Mouse (Mus musculus) layer of hippocampus, adult 2 months (tissue): ENCODE measurements around the gene Olfr291. TPM values are rescaled to one million over a fixed set of nuclear protein-coding genes. Genes with fewer than 3 reads are reported as not detected.
A peak's percentile ranks its signal among the peaks of the same experiment; 100 is the strongest.

ENCODE experiments used
- DNase-seq, 2 experiments: peaks; one replicate each; pipeline ENCODE4 v3.0.0; 2022; ENCODE audit warnings: low spot score in 2 of 2
- H3K27ac ChIP-seq: fragments of 200-600 bp; 2 replicates; pipeline ENCODE4 v1.8.1; 2022
- H3K4me3 ChIP-seq: fragments of 200-600 bp; 2 replicates; pipeline ENCODE4 v1.8.1; 2022; ENCODE audit warnings: mild to moderate bottlenecking
- CTCF ChIP-seq: fragments of 200-600 bp; conservative IDR thresholded peaks from 2 replicates; pipeline ENCODE4 v1.8.1; 2022; ENCODE audit warnings: antibody characterized with exemption, mild to moderate bottlenecking, moderate library complexity
- long read RNA-seq, 2 experiments: library from polyadenylated mRNA; stranded (forward); transcript quantifications; one replicate each; pipeline ENCODE4 v2.0.0; 2021; ENCODE audit warnings: borderline mapping rate in 2 of 2
- total RNA-seq, 2 experiments: library from RNA; stranded (reverse); gene quantifications; 2 replicates each; pipeline ENCODE4 v1.2.3; 2021

Olfr291 gene
- not detected for total RNA-seq
- long read RNA-seq, experiment 1, result 0 reads
- long read RNA-seq, experiment 2, result 0 reads

GRCm38 (mm10) chr7:84853253-84853652 is at the start of gene Olfr291:
Gene Olfr291, plus strand, starts transcription at chr7:84853553.
- DNase-seq, result no peak
- H3K27ac ChIP-seq, result no peak within 1 kb of the TSS
- H3K4me3 ChIP-seq, result no peak within 1 kb of the TSS
- no peak for TF ChIP-seq CTCF

- peak in 1 of 2 experiments; percentile 10 for DNase-seq
- H3K27ac ChIP-seq, result no peak overlapping the region
- peak; percentile 83 for TF ChIP-seq CTCF
- no peak overlapping the region for H3K4me3 ChIP-seq
These were observed 48.1 kb upstream of the Olfr291 start for GRCm38 (mm10) chr7:84805224-84805623.

- no peak for DNase-seq
- no peak overlapping the region for H3K27ac ChIP-seq
- no peak overlapping the region for H3K4me3 ChIP-seq
- no peak for TF ChIP-seq CTCF
These were observed 47.2 kb upstream of the Olfr291 start for GRCm38 (mm10) chr7:84806159-84806558.

- TF ChIP-seq CTCF, result peak; percentile 48
- H3K27ac ChIP-seq, result no peak overlapping the region
- DNase-seq, result no peak
- no peak overlapping the region for H3K4me3 ChIP-seq
These were observed 31.2 kb downstream of the Olfr291 start for GRCm38 (mm10) chr7:84884530-84884929.

Other genes with a start within 250 kb of the Olfr291 start
- gene Fah, start 246.8 kb upstream of the Olfr291 start, total RNA-seq, result 10 to 100 TPM; 20.7 to 21.0 TPM
- gene Zfand6, start 163.6 kb upstream of the Olfr291 start, total RNA-seq, result 10 to 100 TPM; 70.1 to 77.2 TPM
- not detected for gene Vmn2r65, start 110.6 kb downstream of the Olfr291 start, total RNA-seq
- not detected for gene Vmn2r66, start 158.7 kb downstream of the Olfr291 start, total RNA-seq